Mouse (Mus musculus): Measurements from ENCODE around the gene Ctdspl.

The Ctdspl gene

GRCm38 (mm10) chr9:118992586-118992955 lies 66.3 kb downstream of the Ctdspl start:
- POLR2A ChIA-PET: interaction anchor here in 2 of 4 experiments (1.2 to 1.7 kb wide), 4 partner anchors 8 to 13 kb away, joined by 3 to 5 read pairs (median 4); no protein-coding TSS in a partner anchor
- CTCF ChIA-PET: interaction anchor here in 2 of 4 experiments (0.7 to 0.8 kb wide), 2 partner anchors 111 to 177 kb away, joined by 3 read pairs; no protein-coding TSS in a partner anchor

GRCm38 (mm10) chr9:118994524-118995227 lies 68.4 kb downstream of the Ctdspl start:
- ChIA-PET CTCF (interaction anchor here in 1 of 4 experiments (0.7 kb wide), 1 partner anchor 31 kb away, joined by 5 read pairs; no protein-coding TSS in a partner anchor), POLR2A (interaction anchor here in 3 of 4 experiments (1.0 to 3.1 kb wide), 6 partner anchors 11 to 87 kb away, joined by 3 to 16 read pairs (median 4); no protein-coding TSS in a partner anchor)

GRCm38 (mm10) chr9:118995539-118995938 lies 69.3 kb downstream of the Ctdspl start:
- ChIA-PET CTCF (no interaction called here), POLR2A (interaction anchor here in 3 of 4 experiments (0.6 to 3.1 kb wide), 9 partner anchors 10 to 328 kb away, joined by 3 to 16 read pairs (median 4); no protein-coding TSS in a partner anchor)

GRCm38 (mm10) chr9:118997241-118997640 lies 71.0 kb downstream of the Ctdspl start:
- CTCF ChIA-PET: no interaction called here
- POLR2A ChIA-PET: no interaction called here

- POLR2A ChIA-PET: interaction anchor here in 1 of 4 experiments (1.0 kb wide), 1 partner anchor 23 kb away, joined by 3 read pairs; no protein-coding TSS in a partner anchor
- CTCF ChIA-PET: no interaction called here
Observed at GRCm38 (mm10) chr9:119000196-119000595, 73.9 kb downstream of the Ctdspl start.

- ChIA-PET CTCF (no interaction called here), POLR2A (interaction anchor here in 1 of 4 experiments (0.9 kb wide), 1 partner anchor 53 kb away, joined by 3 read pairs; no protein-coding TSS in a partner anchor)
Observed at GRCm38 (mm10) chr9:119002267-119002666, 76.0 kb downstream of the Ctdspl start.

GRCm38 (mm10) chr9:119003990-119004702 lies 77.9 kb downstream of the Ctdspl start:
- ChIA-PET POLR2A (interaction anchor here in 3 of 4 experiments (0.7 to 2.7 kb wide), 5 partner anchors 9 to 79 kb away, joined by 3 to 16 read pairs (median 5); no protein-coding TSS in a partner anchor), CTCF (interaction anchor here in 2 of 4 experiments (0.6 to 1.3 kb wide), 3 partner anchors 25 to 126 kb away, joined by 3 to 6 read pairs (median 6); no protein-coding TSS in a partner anchor)

- CTCF ChIA-PET: interaction anchor here in 2 of 4 experiments (0.6 to 1.3 kb wide), 3 partner anchors 24 to 125 kb away, joined by 3 to 6 read pairs (median 6); no protein-coding TSS in a partner anchor
Observed at GRCm38 (mm10) chr9:119004703-119005076, 78.4 kb downstream of the Ctdspl start.

GRCm38 (mm10) chr9:119005303-119006029 lies 79.2 kb downstream of the Ctdspl start:
- ChIA-PET POLR2A (interaction anchor here (0.5 to 2.7 kb wide), 12 partner anchors 9 to 495 kb away, joined by 3 to 16 read pairs (median 4); partner anchors contain the start of genes Ctdspl (in 1 of the 4) and Plcd1 (in 1 of the 4)), CTCF (interaction anchor here (0.6 to 1.5 kb wide), 8 partner anchors 9 to 646 kb away, joined by 3 to 12 read pairs (median 4); no protein-coding TSS in a partner anchor)

More at GRCm38 (mm10) chr9:119004703-119005076, 78.4 kb downstream of the Ctdspl start:
- POLR2A ChIA-PET: interaction anchor here in 3 of 4 experiments (0.7 to 2.7 kb wide), 7 partner anchors 10 to 80 kb away, joined by 3 to 16 read pairs (median 5); no protein-coding TSS in a partner anchor

- POLR2A ChIA-PET: no interaction called here
- CTCF ChIA-PET: no interaction called here
Observed at GRCm38 (mm10) chr9:119007266-119007665, 81.0 kb downstream of the Ctdspl start.

GRCm38 (mm10) chr9:119008871-119009270 lies 82.6 kb downstream of the Ctdspl start:
- CTCF ChIA-PET: no interaction called here
- POLR2A ChIA-PET: no interaction called here

GRCm38 (mm10) chr9:119010156-119010710 lies 84.0 kb downstream of the Ctdspl start:
- ChIA-PET CTCF (no interaction called here), POLR2A (interaction anchor here in 1 of 4 experiments (0.6 kb wide), 1 partner anchor 65 kb away, joined by 3 read pairs; no protein-coding TSS in a partner anchor)

- POLR2A ChIA-PET: interaction anchor here in 1 of 4 experiments (1.0 kb wide), 1 partner anchor 164 kb away, joined by 4 read pairs; no protein-coding TSS in a partner anchor
- CTCF ChIA-PET: no interaction called here
Observed at GRCm38 (mm10) chr9:119016785-119017507, 90.7 kb downstream of the Ctdspl start.

GRCm38 (mm10) chr9:119021731-119022130 lies 95.5 kb downstream of the Ctdspl start:
- POLR2A ChIA-PET: interaction anchor here in 2 of 4 experiments (0.6 to 1.0 kb wide), 2 partner anchors 96 to 874 kb away, joined by 3 read pairs; no protein-coding TSS in a partner anchor
- CTCF ChIA-PET: interaction anchor here in 3 of 4 experiments (0.6 to 1.0 kb wide), 3 partner anchors 100 to 140 kb away, joined by 3 read pairs; no protein-coding TSS in a partner anchor

- CTCF ChIA-PET: interaction anchor here in 3 of 4 experiments (1.0 to 5.1 kb wide), 6 partner anchors 30 to 105 kb away, joined by 3 to 27 read pairs (median 8); no protein-coding TSS in a partner anchor
- POLR2A ChIA-PET: interaction anchor here in 1 of 4 experiments (0.8 kb wide), 1 partner anchor 10 kb away, joined by 4 read pairs; no protein-coding TSS in a partner anchor
Observed at GRCm38 (mm10) chr9:119025263-119025662, 99.0 kb downstream of the Ctdspl start.

- POLR2A ChIA-PET: interaction anchor here in 2 of 4 experiments (0.7 kb wide), 3 partner anchors 27 to 930 kb away, joined by 3 to 4 read pairs (median 4); partner anchors contain the start of gene Vill (in 1 of the 2)
- CTCF ChIA-PET: interaction anchor here (0.6 to 5.1 kb wide), 20 partner anchors 10 to 1309 kb away, joined by 3 to 27 read pairs (median 4); no protein-coding TSS in a partner anchor
Observed at GRCm38 (mm10) chr9:119025832-119026331, 99.6 kb downstream of the Ctdspl start.

- POLR2A ChIA-PET: no interaction called here
- CTCF ChIA-PET: interaction anchor here in 2 of 4 experiments (1.9 to 5.1 kb wide), 2 partner anchors 107 kb away, joined by 5 to 27 read pairs; no protein-coding TSS in a partner anchor
Observed at GRCm38 (mm10) chr9:119027337-119027736, 101.1 kb downstream of the Ctdspl start.
